Mouse (Mus musculus) c-Kit-positive CD71-positive TER-119-positive erythroid progenitor cells, embryonic 14.5 days (primary cell): ENCODE measurements around the gene Ttll5.

Experiments
- DNase-seq: peaks from one replicate; pipeline ENCODE4 v3.0.0-alpha.2; 2013; ENCODE audit warnings: low spot score

The Ttll5 gene

GRCm38 (mm10) chr12:85928513-85928912 lies 104.1 kb downstream of the Ttll5 start:
- DNase-seq = no peak

GRCm38 (mm10) chr12:85929711-85930110 lies 105.3 kb downstream of the Ttll5 start:
- no peak for DNase-seq

- DNase-seq = no peak
Measured at GRCm38 (mm10) chr12:85930713-85931112, 106.3 kb downstream of the Ttll5 start.

GRCm38 (mm10) chr12:85933241-85933640 lies 108.8 kb downstream of the Ttll5 start:
- no peak for DNase-seq

GRCm38 (mm10) chr12:85937384-85937783 lies 112.9 kb downstream of the Ttll5 start:
- DNase-seq = no peak

GRCm38 (mm10) chr12:85943456-85943855 lies 119.0 kb downstream of the Ttll5 start:
- no peak for DNase-seq

GRCm38 (mm10) chr12:85944419-85944818 lies 120.0 kb downstream of the Ttll5 start:
- DNase-seq = no peak

- no peak for DNase-seq
Measured at GRCm38 (mm10) chr12:85947161-85947560, 122.7 kb downstream of the Ttll5 start.

GRCm38 (mm10) chr12:85949667-85950066 lies 125.2 kb downstream of the Ttll5 start:
- no peak for DNase-seq

- DNase-seq = no peak
Measured at GRCm38 (mm10) chr12:85950371-85950770, 125.9 kb downstream of the Ttll5 start.

GRCm38 (mm10) chr12:85951036-85951435 lies 126.6 kb downstream of the Ttll5 start:
- DNase-seq = no peak

- DNase-seq = no peak
Measured at GRCm38 (mm10) chr12:85951822-85952221, 127.4 kb downstream of the Ttll5 start.

GRCm38 (mm10) chr12:85952349-85952748 lies 127.9 kb downstream of the Ttll5 start:
- no peak for DNase-seq

- DNase-seq = no peak
Measured at GRCm38 (mm10) chr12:85954167-85954566, 129.7 kb downstream of the Ttll5 start.

GRCm38 (mm10) chr12:85955062-85955461 lies 130.6 kb downstream of the Ttll5 start:
- DNase-seq = no peak

GRCm38 (mm10) chr12:85955690-85956089 lies 131.2 kb downstream of the Ttll5 start:
- DNase-seq = no peak

- no peak for DNase-seq
Measured at GRCm38 (mm10) chr12:85956251-85956650, 131.8 kb downstream of the Ttll5 start.

- DNase-seq = no peak
Measured at GRCm38 (mm10) chr12:85958460-85958859, 134.0 kb downstream of the Ttll5 start.

- no peak for DNase-seq
Measured at GRCm38 (mm10) chr12:85959822-85960501, 135.5 kb downstream of the Ttll5 start.

- no peak for DNase-seq
Measured at GRCm38 (mm10) chr12:85960699-85961098, 136.2 kb downstream of the Ttll5 start.

- DNase-seq = no peak
Measured at GRCm38 (mm10) chr12:85963160-85963559, 138.7 kb downstream of the Ttll5 start.

GRCm38 (mm10) chr12:85963699-85964098 lies 139.2 kb downstream of the Ttll5 start:
- DNase-seq = no peak

- no peak for DNase-seq
Measured at GRCm38 (mm10) chr12:85964436-85964835, 140.0 kb downstream of the Ttll5 start.

- no peak for DNase-seq
Measured at GRCm38 (mm10) chr12:85967812-85968211, 143.4 kb downstream of the Ttll5 start.
